Mouse (Mus musculus): ENCODE results near the gene Ccdc24. TPM values are rescaled to one million over a fixed set of nuclear protein-coding genes. Genes with fewer than 3 reads are reported as not detected.

Gene Ccdc24
- total RNA-seq, 2 experiments from 2014 or later = 0.91 to 1.1 TPM

DNA sequence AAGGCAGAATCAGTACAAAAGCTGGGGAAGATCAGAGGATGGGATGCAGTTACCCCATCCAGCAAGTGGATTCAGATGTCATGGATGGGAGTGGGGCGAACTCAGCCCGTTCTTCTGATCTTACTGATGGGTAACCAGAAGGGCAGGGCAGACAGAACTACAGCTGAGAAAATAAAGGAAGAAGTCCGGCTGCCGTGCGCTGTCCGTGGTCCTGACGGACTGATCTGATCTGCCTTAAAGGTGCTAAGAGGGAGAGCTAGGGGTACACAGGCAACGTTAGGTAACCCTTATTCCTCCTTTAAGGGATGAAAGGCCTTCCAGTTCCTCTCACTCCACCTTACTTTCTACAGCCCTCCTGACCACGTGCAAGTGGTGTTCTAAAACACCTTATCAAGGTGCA is 21.0 kb upstream of the Ccdc24 start:
- no peak for DNase-seq (ENCODE audit: extremely low spot score in 1 of 2, low spot score in 1 of 2)

DNA sequence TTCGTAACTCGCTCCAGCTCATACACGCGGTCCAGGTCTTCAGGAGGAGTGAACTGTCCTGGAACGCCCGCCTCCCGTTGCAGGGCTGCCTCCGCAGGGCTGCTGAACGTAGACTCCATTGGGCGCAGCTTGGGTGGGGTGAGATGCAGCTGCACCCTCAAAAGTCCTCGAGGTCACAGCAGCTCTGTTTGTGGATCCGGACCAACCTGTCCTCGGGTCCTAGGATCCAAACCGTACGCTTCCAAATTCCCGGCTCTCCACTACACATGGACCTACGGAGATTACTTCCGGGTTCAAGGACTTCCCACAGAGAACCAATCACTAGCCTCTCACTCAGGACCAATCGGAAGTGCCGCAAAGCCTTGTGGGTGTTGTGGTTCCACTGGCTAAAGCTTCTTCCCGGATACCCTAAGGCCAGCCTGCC is 19.4 kb upstream of the Ccdc24 start, which contains the start of gene Dph2:
Gene Dph2, minus strand, starts transcription at position 295 of the 424 bp plus-strand sequence.
- DNase-seq (ENCODE audit: extremely low spot score in 1 of 2, low spot score in 1 of 2) = peak in 1 of 2 experiments; percentile 64

DNA sequence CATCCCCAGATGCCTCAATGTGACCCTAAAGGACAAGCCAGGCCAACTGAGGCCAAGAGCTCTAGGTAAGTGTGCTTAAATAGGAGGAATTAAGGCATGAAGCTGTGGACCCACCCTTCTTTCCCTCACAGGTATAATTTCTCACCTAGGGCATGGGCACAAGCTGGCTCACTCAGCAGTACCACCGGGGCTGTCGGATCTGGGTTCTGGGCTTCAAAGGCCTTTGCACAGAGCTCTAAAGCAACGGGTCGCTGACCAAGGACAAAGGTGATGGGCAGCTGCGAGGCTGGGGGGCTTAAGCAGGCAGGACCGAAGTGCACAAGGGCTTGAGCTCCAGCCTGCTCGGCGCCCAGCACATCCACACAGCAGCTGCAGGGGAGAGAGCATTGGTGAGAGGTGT is 18.4 kb upstream of the Ccdc24 start:
- DNase-seq (ENCODE audit: extremely low spot score in 1 of 2, low spot score in 1 of 2) = no peak

DNA sequence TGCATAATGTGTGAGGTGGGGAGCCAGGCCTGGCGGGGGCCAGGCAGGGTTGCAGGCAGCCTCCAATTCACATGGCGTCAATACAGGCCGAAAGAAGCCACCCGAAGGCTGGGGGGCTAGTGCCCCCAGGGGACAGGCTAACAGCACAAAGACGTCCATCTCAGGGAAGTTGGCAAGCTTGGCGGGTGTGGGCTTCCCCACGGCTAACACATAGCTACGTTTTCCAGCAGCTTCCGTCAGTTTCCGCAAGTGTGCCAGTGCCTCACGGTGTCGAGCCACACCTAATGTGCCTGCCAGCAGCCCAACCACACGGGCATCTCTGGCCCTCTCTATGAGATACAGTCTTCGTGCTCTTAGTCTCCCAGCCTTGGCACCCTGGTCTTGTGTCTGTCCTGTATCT is 17.7 kb upstream of the Ccdc24 start:
- no peak for DNase-seq (ENCODE audit: extremely low spot score in 1 of 2, low spot score in 1 of 2)

DNA sequence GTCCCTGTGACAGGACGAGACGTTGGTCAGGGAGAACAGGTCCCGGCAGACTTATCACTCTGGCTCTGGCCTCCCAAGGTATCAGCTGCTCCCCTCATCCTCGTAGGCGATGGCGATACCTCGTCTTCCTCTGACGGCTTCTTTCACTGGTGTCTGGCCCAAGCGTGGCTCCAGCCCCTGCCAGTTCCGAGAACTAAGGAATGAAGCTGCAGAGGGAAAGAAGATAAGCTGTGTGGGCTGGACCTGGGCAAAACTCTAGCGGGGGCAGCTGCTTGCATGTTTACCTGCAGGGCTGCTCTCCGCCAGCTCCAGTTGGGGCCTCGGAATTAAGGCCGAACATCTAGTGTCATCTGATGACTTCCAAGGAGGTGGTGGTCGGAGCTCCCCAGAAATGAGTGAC is 17.1 kb upstream of the Ccdc24 start:
- DNase-seq (ENCODE audit: extremely low spot score in 1 of 2, low spot score in 1 of 2) = no peak

DNA sequence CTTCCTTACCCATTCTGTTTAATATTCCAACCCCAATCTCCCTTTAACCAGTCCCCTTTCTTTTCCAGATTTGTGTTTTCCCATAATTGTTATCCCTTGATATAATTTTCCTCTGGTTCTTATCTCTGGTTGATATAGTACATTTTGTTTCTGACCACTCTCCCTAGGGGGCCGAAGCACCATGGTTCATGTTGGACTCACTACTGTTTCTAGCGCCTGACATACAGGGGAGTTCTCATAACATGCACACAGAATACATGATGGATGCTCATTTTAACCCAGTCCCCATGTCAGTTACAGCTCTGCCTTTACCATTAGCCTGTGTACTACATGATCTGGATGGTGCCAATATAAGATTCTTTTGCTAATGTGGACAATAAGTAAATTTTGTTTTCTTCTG is 15.6 kb upstream of the Ccdc24 start:
- no peak for DNase-seq (ENCODE audit: extremely low spot score in 1 of 2, low spot score in 1 of 2)

DNA sequence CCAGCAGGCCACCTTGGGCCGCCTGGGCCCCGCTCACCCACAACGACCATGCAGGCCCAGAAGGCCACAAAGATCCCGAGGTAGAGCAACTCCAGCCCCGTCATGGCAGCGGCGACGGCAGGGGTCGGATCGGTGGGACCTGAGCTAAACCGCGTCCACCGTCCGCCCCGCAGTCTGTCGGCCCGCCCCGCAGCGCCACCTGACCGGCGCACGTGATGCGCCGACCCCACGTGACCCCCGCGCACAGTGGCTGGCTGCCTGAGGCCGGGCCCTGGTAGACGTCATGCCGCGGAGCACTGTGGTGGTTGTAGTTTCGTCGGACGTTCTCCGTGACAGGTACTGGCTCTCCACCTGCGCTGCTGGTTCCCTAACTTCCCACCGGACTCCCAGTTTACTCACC is 14.8 kb upstream of the Ccdc24 start, which contains the start of gene Atp6v0b:
Gene Atp6v0b, minus strand, starts transcription at position 201 of the 400 bp plus-strand sequence.
- DNase-seq (ENCODE audit: extremely low spot score in 1 of 2, low spot score in 1 of 2) = peak; percentile 89 to 95

DNA sequence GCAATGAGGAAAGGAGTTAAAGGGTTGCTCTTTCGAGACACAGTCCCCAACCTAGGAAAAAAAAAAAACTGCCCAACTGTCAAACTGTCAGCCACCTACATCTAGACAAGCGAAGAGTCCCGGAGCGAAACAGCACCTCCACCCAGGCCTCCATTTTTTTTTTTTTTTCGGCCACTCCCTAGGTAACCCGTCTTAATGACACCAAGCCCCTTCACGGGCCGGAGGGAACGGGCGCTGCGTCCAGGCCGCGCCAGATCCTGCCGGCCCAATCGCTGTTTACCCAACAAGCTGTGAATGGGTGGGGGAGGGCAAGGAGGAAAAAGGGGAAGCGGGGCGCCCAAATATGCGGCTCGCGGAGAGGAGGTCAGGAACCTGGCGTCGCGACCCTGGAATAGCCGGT is 14.3 kb upstream of the Ccdc24 start:
- DNase-seq (ENCODE audit: extremely low spot score in 1 of 2, low spot score in 1 of 2) = no peak

DNA sequence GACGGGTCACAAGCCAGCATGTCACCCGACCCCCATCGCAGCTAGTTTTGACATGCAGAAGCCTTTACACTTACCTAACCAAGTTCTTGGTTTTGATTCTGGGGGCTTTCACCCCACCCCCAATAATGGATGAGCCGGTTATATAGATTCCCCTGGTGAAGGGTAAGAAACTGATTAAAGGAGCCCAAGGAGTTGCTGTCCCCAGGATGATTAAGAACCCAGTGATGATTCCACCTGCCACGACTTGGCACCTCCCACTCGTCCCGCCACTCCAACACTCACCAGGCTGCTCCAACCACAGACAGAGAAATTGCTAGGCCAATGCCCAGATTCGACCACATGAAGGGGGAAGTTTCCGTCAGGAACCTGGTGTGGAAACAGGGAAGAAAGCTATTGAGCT is 13.6 kb upstream of the Ccdc24 start:
- no peak for DNase-seq (ENCODE audit: extremely low spot score in 1 of 2, low spot score in 1 of 2)

DNA sequence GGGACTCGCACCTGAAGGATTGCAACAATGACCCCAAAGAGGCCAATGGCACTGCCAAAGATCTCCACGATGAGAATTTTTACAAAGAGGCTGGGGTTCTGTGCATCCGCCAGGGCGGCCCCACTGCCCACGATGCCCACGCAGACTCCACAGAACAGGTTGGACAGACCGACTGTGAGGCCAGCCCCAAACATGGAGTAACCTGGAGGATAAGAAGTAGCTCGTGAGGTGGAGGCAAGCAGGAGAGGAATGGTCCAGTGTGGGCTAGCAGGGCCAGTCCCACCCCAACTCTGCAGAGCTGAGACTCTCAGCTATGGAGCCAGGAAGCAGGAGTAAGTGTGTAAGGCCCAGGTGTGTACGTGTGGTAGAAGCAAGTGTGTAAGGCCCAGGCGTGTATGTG is 12.7 kb upstream of the Ccdc24 start:
- no peak for DNase-seq (ENCODE audit: extremely low spot score in 1 of 2, low spot score in 1 of 2)

DNA sequence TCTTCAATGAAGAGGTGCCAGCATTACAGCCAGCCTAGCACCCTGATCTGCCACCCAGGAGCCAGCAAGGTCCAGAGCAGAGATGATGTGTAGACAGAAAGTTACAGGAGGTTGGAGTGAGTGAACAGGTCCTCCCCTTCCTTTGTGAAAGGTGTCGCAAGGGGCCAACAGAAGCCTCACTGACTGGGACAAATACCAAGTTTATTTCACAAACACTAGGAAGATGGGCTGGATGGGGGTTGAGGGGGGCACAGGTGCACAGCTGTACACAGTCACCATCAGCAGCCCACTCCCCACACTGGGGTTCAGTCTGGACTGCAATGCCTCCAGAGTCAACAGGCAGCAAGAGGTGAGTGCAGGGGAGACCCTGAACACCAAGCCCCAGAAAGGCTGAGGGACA is 11.8 kb upstream of the Ccdc24 start:
- DNase-seq (ENCODE audit: extremely low spot score in 1 of 2, low spot score in 1 of 2) = no peak

DNA sequence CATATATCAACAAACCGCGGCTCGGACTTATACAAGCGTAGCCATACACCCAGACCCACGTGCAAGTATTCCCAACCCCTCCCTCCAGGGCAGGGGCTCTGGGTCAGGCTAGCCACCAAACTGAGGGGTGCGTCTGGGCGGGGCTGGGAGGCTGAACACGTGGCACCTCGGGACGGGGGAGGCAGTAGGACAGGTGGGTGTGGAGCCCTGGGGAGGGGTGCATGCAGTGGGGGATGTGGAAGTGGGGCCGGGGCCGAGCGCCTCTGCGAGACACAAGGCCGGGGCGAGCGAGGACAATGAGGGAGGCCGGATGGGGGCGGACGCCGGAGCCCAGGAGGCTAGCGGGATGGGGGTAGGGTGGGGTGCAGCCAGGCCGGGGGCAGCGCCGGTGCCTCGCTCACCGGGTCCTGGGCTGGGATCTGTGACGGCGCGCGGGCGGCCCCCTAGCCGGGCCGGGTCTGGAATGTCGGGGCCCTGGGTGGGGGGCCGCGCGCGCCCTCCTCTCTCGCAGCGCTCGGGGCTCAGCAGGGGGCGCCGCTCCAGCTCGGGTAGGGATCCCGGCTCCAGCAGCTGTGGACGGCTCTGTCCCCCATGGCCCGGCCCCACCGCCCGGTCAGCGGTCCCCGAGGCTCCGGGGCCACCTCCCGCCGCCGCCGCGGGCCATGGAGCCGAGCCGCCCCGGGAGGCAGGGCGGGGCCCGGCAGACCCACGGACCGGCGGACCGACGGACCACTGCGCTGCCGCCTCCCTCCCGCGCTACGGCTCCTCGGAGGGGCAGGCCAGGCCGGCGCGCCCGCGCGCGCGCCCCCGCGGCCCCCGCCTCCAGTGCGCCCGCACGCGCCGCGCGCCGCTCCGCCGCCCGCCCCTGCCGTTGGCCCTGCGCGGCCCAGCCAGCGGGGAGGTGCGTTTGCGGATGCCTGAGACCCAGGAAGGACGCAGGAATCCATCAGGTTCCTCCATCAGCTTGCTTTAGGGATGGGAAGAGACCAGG is 10.6 kb upstream of the Ccdc24 start, which contains the start of gene B4galt2:
Gene B4galt2, minus strand, starts transcription at position 787 of the 991 bp plus-strand sequence.
- peak; percentile 63 to 68 for DNase-seq (ENCODE audit: extremely low spot score in 1 of 2, low spot score in 1 of 2)

DNA sequence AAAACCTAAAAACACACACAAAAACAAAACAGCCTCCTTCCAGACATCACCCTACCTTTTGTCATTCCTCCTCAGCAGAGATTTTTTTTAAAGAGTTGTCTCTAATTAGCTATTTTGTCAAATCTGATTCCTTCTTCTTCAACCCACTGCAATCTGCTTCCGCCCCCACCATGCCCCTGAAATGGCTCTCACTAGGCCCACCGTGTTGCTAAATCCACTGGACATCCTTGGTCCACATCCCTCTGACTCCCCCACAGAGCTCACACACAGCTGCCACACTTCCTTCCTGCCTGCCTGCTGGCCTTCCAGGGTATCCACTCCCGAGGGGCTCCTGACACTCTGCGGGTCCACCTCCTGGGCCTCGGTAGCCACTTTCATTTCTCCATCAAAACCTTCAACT is 6.3 kb upstream of the Ccdc24 start:
- DNase-seq (ENCODE audit: extremely low spot score in 1 of 2, low spot score in 1 of 2) = no peak

DNA sequence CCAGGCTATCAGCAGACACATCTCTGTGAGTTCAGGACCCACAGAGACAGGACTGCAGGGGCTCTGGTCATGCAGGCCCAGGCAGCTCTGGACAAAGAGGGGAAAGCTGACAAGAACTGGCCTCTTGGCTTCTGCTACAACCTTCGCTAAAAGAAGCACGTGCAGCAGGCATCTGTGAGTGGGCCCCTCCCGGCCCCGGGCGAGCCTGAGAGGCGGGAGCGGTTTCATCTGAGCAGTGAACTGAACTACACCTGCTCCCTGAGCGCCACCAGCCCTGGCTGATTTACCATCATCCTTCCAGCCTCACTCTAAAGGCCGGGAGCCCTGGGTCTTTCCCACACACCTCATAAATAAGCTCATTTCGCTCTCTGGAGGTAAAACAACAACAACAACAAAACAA is 5.9 kb upstream of the Ccdc24 start:
- DNase-seq (ENCODE audit: extremely low spot score in 1 of 2, low spot score in 1 of 2) = no peak

DNA sequence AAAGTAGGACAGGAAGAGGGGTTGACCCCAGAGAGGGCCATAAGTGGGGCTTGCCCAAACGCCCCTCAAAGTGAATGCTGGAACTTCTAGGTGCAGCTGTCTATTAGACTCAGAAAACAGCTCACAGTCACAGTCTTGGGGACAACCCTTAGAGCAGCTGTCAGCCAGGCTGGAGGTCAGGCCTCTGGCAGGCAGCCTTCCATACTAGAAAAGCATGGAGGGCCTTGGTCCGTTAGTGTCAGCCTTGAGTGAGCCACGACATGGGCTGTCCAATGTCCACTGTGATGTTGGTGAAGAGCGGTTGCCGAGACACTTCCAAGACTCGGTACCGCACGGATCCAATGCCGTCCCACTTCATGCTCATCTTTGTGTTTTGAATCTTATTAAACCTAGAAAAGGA is 1.3 kb upstream of the Ccdc24 start:
- DNase-seq (ENCODE audit: extremely low spot score in 1 of 2, low spot score in 1 of 2) = no peak

DNA sequence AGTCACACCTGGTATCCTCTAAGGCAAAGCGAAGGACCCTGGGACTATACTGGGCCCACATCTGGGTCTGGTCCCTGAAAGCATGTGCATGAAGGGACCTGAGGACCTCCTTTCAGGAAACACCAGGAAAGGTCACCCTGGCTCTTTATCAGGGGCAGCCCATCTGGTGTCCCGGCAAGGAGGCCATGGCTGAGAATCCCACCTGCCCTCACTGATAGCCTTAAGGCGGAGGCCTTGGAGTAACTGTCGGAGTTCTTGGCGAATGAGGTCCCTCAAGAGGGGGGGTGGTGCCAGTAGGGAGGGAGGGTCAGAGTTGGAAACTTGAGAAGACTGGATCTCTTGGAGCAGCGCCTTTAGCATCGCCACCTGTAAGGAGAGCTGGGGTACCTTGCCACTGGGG is 570 bp downstream of the Ccdc24 start:
- no peak for DNase-seq (ENCODE audit: extremely low spot score in 1 of 2, low spot score in 1 of 2)

DNA sequence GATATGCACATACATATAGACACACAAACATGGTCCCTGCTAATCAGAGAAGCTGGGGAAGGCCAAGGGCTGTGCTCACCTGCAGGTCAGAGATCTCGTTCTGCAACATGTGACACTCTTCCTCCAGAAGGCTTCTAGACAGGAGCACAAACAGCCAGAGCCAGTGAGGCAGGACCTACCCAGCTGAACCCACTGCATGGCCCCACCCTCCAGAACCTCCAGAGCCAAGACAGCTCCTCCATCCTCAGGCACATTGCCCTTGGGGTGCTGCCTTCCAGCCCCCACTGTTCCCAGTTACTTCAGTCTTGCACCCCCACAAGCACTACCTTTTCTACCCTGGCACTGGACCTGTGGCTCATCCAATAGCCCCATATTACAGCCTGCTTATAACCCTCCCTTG is 1.9 kb downstream of the Ccdc24 start:
- no peak for DNase-seq (ENCODE audit: extremely low spot score in 1 of 2, low spot score in 1 of 2)

DNA sequence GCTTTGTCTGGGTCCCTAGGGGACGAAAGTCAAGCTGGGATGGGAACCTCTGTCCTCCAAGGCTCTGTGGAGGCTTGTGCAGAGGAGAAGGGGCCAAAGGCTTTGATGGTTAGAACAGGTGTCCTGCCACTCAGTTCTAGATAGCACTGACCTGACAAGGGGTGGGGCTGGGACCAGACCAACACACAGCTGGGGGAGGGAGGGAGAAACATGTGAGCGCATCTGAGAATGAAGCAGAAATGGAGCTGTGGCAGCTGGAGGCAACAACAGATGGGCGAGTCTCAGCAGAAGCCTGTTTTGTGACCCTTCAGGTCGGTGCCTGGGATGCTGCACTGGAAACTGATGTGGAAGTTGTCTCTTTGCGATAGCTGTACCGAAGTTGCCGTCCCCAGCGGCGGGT is 3.0 kb downstream of the Ccdc24 start:
- DNase-seq (ENCODE audit: extremely low spot score in 1 of 2, low spot score in 1 of 2) = no peak

DNA sequence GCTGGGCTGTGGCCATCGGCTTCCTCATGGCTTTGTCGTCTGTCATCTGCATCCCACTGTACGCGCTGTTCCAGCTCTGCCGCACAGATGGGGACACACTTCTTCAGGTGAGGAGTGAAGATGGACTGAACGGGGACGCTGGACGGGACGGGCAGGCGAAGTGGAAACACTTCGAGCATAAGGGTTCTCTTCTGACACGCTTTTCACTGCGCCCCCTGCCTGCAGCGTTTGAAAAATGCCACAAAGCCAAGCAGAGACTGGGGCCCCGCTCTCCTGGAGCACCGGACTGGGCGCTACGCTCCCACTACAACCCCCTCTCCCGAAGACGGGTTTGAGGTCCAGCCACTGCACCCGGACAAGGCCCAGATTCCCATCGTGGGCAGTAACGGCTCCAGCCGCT is 4.5 kb downstream of the Ccdc24 start:
- DNase-seq (ENCODE audit: extremely low spot score in 1 of 2, low spot score in 1 of 2) = peak; percentile 49 to 74

DNA sequence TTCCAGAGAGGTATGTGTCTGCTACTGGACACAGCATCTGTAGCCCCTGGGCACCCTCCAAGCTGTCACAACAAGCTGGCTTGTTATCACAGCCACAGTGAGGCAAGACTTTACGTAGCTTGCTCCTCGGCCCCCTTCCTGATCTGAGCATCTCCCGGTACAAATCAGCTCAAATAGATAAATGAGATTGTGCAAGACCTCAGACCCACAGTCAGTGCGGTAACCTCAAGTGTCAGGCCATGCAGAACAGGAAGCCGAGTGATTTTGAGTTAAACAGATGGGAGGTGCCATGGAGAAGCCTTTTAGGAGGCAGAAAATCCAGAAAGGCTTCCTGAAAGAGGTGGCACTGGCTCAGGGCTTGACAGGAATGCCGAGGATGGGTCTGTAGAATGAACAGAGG is 5.4 kb downstream of the Ccdc24 start:
- DNase-seq (ENCODE audit: extremely low spot score in 1 of 2, low spot score in 1 of 2) = no peak

DNA sequence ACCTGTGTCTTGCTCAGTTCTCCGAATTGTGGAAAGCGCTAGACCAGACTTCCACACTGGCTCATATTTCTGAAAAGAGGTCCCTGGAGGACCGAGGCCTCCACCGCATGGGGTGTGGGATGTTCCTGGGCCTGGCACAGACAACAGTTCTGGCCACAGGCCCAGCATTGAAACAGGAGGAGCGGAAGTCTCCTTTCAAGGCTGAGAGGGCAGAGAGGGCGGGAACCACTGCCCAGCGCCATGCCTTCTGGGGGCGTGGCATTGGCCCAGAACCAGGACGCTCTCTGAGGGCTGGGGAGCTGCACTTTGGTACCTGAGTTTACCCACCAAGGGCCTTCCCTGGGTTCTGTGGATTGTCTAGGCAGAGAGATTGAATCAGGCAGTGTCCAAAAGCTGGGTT is 6.3 kb downstream of the Ccdc24 start:
- no peak for DNase-seq (ENCODE audit: extremely low spot score in 1 of 2, low spot score in 1 of 2)

DNA sequence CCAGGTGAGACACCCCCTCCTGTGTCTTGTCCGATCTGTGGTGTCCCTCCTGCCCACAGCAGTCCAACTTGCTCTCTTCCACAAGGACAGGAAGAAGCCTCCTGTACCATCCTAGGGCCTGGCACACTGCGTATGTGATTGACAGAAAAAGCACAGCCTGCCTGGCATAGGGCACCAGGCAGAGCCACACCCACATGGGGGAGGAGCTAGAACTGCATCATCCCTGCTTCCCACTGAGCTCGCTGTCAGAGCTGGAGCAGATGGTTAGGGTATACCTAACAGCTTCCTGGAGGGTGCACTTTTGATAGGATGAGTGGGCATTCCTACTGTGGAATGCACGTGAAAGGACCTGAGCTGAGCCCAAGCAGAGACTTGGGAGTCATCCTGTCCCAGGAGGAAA is 9.5 kb downstream of the Ccdc24 start:
- DNase-seq (ENCODE audit: extremely low spot score in 1 of 2, low spot score in 1 of 2) = peak in 1 of 2 experiments; percentile 31
